Mouse (Mus musculus): ENCODE measurements around the gene Gm45062. TPM values are rescaled to one million over a fixed set of nuclear protein-coding genes. Genes with fewer than 3 reads are reported as not detected.

Gm45062 gene
- polyA plus RNA-seq, 1 experiment: not detected

DNA sequence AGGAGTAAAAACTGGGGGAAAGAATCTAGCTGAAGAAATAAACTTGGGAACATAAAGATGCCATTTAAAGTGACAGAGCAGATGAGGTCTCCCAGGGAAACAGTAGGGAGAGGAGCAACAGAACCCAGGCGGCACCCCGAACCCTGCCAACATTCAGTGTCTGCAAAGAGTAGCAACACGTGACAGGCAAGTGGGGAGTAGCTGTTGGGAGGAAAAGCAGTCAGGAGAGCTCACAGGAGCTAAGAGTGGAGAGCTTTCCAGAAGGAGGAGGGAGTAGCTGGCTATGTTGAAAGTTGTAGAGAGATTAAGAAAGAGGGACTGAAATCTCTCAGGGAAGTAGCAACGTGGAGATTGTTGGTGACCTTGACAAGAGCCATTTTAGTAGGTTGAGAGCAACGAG, 214.2 kb downstream of the Gm45062 start:
- no peak for DNase-seq (ENCODE audit: low read depth in 1 of 2, low spot score in 2 of 2)
- Histone ChIP-seq H3K27me3 (ENCODE audit: control insufficient read depth, insufficient read depth, low read length) (no peaks in the 10 kb centered on the region), H3K36me3 (ENCODE audit: control insufficient read depth, insufficient read depth, low read length) (no peaks in the 10 kb centered on the region), H3K4me3 (ENCODE audit: extremely low read depth, insufficient read depth, insufficient read length) (no peak overlapping the region), H3K4me1 (ENCODE audit: control insufficient read depth, insufficient read depth, insufficient read length) (no peaks in the 10 kb centered on the region), H3K27ac (ENCODE audit: insufficient read depth, low read length) (no peak overlapping the region; the same call in 1 of the 2 replicates)
- 77% methylated on average over 5 of the region's 5 CpGs for WGBS
- TF ChIP-seq POLR2A (IDR thresholded peaks at IDR 0.05; ENCODE audit: low read depth, low read length) (no peak), CTCF (IDR thresholded peaks at IDR 0.05; ENCODE audit: extremely low read depth, insufficient read depth, insufficient read length, insufficient replicate concordance) (no peak)

GRCm38 (mm10) chr6:8474316-8474715, 215.1 kb downstream of the Gm45062 start:
- no peaks in the 10 kb centered on the region for H3K27me3 ChIP-seq (ENCODE audit: control insufficient read depth, insufficient read depth, low read length)
- DNase-seq (ENCODE audit: low read depth in 1 of 2, low spot score in 2 of 2): no peak
- TF ChIP-seq CTCF (IDR thresholded peaks at IDR 0.05; ENCODE audit: extremely low read depth, insufficient read depth, insufficient read length, insufficient replicate concordance) (no peak), POLR2A (IDR thresholded peaks at IDR 0.05; ENCODE audit: low read depth, low read length) (no peak)

GRCm38 (mm10) chr6:8474820-8475219, 215.6 kb downstream of the Gm45062 start:
- DNase-seq (ENCODE audit: low read depth in 1 of 2, low spot score in 2 of 2): no peak
- no peaks in the 10 kb centered on the region for H3K27me3 ChIP-seq (ENCODE audit: control insufficient read depth, insufficient read depth, low read length)
- no peak for TF ChIP-seq CTCF (IDR thresholded peaks at IDR 0.05; ENCODE audit: extremely low read depth, insufficient read depth, insufficient read length, insufficient replicate concordance)
- TF ChIP-seq POLR2A (IDR thresholded peaks at IDR 0.05; ENCODE audit: low read depth, low read length): no peak
- H3K27ac ChIP-seq (ENCODE audit: insufficient read depth, low read length): no peak overlapping the region
- no peaks in the 10 kb centered on the region for H3K4me1 ChIP-seq (ENCODE audit: control insufficient read depth, insufficient read depth, insufficient read length)
- H3K4me3 ChIP-seq (ENCODE audit: extremely low read depth, insufficient read depth, insufficient read length): no peak overlapping the region
- 95% methylated on average over 4 of the region's 4 CpGs for WGBS
- no peaks in the 10 kb centered on the region for H3K36me3 ChIP-seq (ENCODE audit: control insufficient read depth, insufficient read depth, low read length)

More at GRCm38 (mm10) chr6:8474316-8474715, 215.1 kb downstream of the Gm45062 start:
- Histone ChIP-seq H3K4me3 (ENCODE audit: extremely low read depth, insufficient read depth, insufficient read length) (no peak overlapping the region), H3K4me1 (ENCODE audit: control insufficient read depth, insufficient read depth, insufficient read length) (no peaks in the 10 kb centered on the region), H3K27ac (ENCODE audit: insufficient read depth, low read length) (no peak overlapping the region), H3K36me3 (ENCODE audit: control insufficient read depth, insufficient read depth, low read length) (no peaks in the 10 kb centered on the region)
- 77% methylated on average over 3 of the region's 3 CpGs for WGBS

GRCm38 (mm10) chr6:8479176-8479575, 219.9 kb downstream of the Gm45062 start:
- Histone ChIP-seq H3K36me3 (ENCODE audit: control insufficient read depth, insufficient read depth, low read length) (no peaks in the 10 kb centered on the region), H3K27ac (ENCODE audit: insufficient read depth, low read length) (no peak overlapping the region), H3K27me3 (ENCODE audit: control insufficient read depth, insufficient read depth, low read length) (no peaks in the 10 kb centered on the region), H3K4me3 (ENCODE audit: extremely low read depth, insufficient read depth, insufficient read length) (no peak overlapping the region), H3K4me1 (ENCODE audit: control insufficient read depth, insufficient read depth, insufficient read length) (no peaks in the 10 kb centered on the region; the same call in 1 of the 2 replicates)
- TF ChIP-seq POLR2A (IDR thresholded peaks at IDR 0.05; ENCODE audit: low read depth, low read length): no peak
- TF ChIP-seq CTCF (IDR thresholded peaks at IDR 0.05; ENCODE audit: extremely low read depth, insufficient read depth, insufficient read length, insufficient replicate concordance): no peak
- DNase-seq (ENCODE audit: low read depth in 1 of 2, low spot score in 2 of 2): no peak
- WGBS: 93% methylated on average over 1 of the region's 1 CpGs

DNA sequence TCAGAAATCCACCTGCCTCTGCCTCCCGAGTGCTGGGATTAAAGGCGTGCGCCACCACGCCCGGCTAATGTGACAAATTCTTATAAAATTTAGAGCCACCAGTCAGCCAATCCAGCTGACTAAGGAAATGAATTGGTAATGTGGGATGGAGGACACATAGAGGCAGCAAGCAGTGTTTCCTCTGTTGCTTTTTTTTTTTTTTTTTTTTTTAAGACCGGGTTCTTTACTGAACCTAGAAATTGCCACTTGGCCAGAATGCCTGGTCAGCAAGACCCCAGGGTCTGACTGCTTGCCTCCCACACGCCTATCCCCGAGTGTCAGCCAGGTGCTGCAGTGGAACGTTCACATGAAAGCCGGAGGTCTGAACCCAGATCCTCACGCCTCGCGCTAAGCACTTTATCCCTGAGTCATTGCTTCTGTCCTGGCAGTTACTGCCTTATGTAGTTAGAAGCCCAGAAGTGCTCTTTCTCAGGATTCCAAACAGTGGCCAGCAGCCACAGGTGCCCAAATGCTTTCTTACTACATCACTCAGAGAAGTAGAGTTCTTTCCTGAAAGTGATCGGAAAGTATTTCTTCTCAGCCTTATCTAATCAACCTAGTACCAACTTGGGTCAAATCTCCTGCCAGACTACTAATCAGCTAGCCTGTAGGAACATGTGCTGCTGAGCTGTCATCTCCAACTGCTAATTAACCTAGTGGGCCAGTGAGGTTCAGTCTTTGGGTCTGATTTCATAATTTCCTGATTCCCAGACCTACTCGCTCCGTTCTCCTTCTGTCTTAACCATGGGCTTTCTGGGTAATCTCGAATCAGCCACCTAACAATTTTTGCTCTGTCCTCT, 225.4 kb downstream of the Gm45062 start:
- DNase-seq (ENCODE audit: low read depth in 1 of 2, low spot score in 2 of 2): no peak
- no peak overlapping the region for H3K4me3 ChIP-seq (ENCODE audit: extremely low read depth, insufficient read depth, insufficient read length)
- 73% methylated on average over 17 of the region's 17 CpGs for WGBS
- H3K27me3 ChIP-seq (ENCODE audit: control insufficient read depth, insufficient read depth, low read length): no peaks in the 10 kb centered on the region
- peaks cover 15% of the 10 kb centered on the region for H3K4me1 ChIP-seq (ENCODE audit: control insufficient read depth, insufficient read depth, insufficient read length)
- H3K27ac ChIP-seq (ENCODE audit: insufficient read depth, low read length): peak overlapping the region; percentile 84
- H3K36me3 ChIP-seq (ENCODE audit: control insufficient read depth, insufficient read depth, low read length): no peaks in the 10 kb centered on the region
- TF ChIP-seq CTCF (IDR thresholded peaks at IDR 0.05; ENCODE audit: extremely low read depth, insufficient read depth, insufficient read length, insufficient replicate concordance) (no peak), POLR2A (IDR thresholded peaks at IDR 0.05; ENCODE audit: low read depth, low read length) (no peak)

GRCm38 (mm10) chr6:8485414-8486175, 226.3 kb downstream of the Gm45062 start:
- H3K27me3 ChIP-seq (ENCODE audit: control insufficient read depth, insufficient read depth, low read length): no peaks in the 10 kb centered on the region
- no peaks in the 10 kb centered on the region for H3K36me3 ChIP-seq (ENCODE audit: control insufficient read depth, insufficient read depth, low read length)
- peak overlapping the region; percentile 84 for H3K27ac ChIP-seq (ENCODE audit: insufficient read depth, low read length)
- TF ChIP-seq CTCF (IDR thresholded peaks at IDR 0.05; ENCODE audit: extremely low read depth, insufficient read depth, insufficient read length, insufficient replicate concordance) (no peak), POLR2A (IDR thresholded peaks at IDR 0.05; ENCODE audit: low read depth, low read length) (peak; percentile 3)
- 15% methylated on average over 16 of the region's 16 CpGs for WGBS
- peak overlapping the region; percentile 39; the same call in 1 of the 2 replicates for H3K4me3 ChIP-seq (ENCODE audit: extremely low read depth, insufficient read depth, insufficient read length)
- DNase-seq (ENCODE audit: low read depth in 1 of 2, low spot score in 2 of 2): peak; percentile 69 to 87
- H3K4me1 ChIP-seq (ENCODE audit: control insufficient read depth, insufficient read depth, insufficient read length): peaks cover 15% of the 10 kb centered on the region

Measured in spleen, adult 2 months (tissue).